Mouse (Mus musculus) heart, embryonic 15.5 days (tissue): ENCODE measurements around the gene Cers5. TPM values are rescaled to one million over a fixed set of nuclear protein-coding genes. Genes with fewer than 3 reads are reported as not detected.
"Not testable (repeated sequence)": the region's sequence is repeated elsewhere in the genome, so short reads cannot be mapped to it uniquely, and the experiment has no call there.

Source experiments
- ATAC-seq: fragments of 200-750 bp; cut with Nextera tagmentation; replicated peaks from 2 replicates; pipeline ENCODE4 v1.8.0; 2017; ENCODE audit warnings: low read depth, moderate TSS enrichment; ENCODE audit not compliant: insufficient number of reproducible peaks, insufficient read depth, low FRiP score
- H3K27ac ChIP-seq: fragments of 300-500 bp; sonication (generic); 2 replicates; pipeline ENCODE4 v1.5.1; 2015; ENCODE audit warnings: mild to moderate bottlenecking, inconsistent platforms
- H3K27me3 ChIP-seq: fragments of 300-500 bp; sonication (generic); 2 replicates; pipeline ENCODE4 v1.6.1; 2015; ENCODE audit warnings: inconsistent platforms
- H3K36me3 ChIP-seq: fragments of 300-500 bp; sonication (generic); 2 replicates; pipeline ENCODE4 v1.6.1; 2015; ENCODE audit warnings: mild to moderate bottlenecking, inconsistent platforms
- H3K4me1 ChIP-seq: fragments of 300-500 bp; sonication (generic); replicated peaks from 2 replicates; pipeline ENCODE4 v1.6.1; 2015; ENCODE audit warnings: inconsistent platforms
- H3K4me2 ChIP-seq: fragments of 300-500 bp; sonication (generic); 2 replicates; pipeline ENCODE4 v1.6.1; 2015; ENCODE audit warnings: inconsistent platforms, mild to moderate bottlenecking, moderate library complexity
- H3K4me3 ChIP-seq: fragments of 300-500 bp; sonication (generic); 2 replicates; pipeline ENCODE4 v1.5.1; 2015; ENCODE audit warnings: mild to moderate bottlenecking, inconsistent platforms
- H3K9ac ChIP-seq: fragments of 300-500 bp; sonication (generic); 2 replicates; pipeline ENCODE4 v1.6.1; 2015; ENCODE audit warnings: mild to moderate bottlenecking, inconsistent platforms
- H3K9me3 ChIP-seq: fragments of 300-500 bp; sonication (generic); replicated peaks from 2 replicates; pipeline ENCODE4 v1.6.1; 2016; ENCODE audit warnings: inconsistent platforms
- WGBS: fragments of 180-500 bp; shearing (Covaris S2); methylation state at CpG from one replicate; pipeline ENCODE4 v1.1.7; 2015; ENCODE audit warnings: mixed read lengths; 5-methylcytosine and 5-hydroxymethylcytosine counted together
- polyA plus RNA-seq: library from polyadenylated mRNA; unstranded; fragments of >200 nt; fragmentation: Nextera tagmentation; extraction: Ambion mirVana; gene quantifications from 2 replicates; pipeline ENCODE4 v1.2.1, GENCODE M21; 2015

Cers5 gene
- polyA plus RNA-seq = 47.6 and 51.1 TPM in 2 replicates

DNA sequence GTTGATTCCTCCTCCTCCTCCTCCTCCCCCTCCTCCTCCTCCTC is at the start of gene Cers5:
Gene Cers5, minus strand, starts transcription at position 5 of the 44 bp plus-strand sequence.
- not testable (repeated sequence) for H3K27me3 ChIP-seq, H3K9me3 ChIP-seq, H3K36me3 ChIP-seq, ATAC-seq
- peaks cover 12% of the 10 kb centered on the region for H3K4me1 ChIP-seq
- H3K9ac ChIP-seq = peak within 1 kb of the TSS; percentile 79
- H3K4me3 ChIP-seq = peak within 1 kb of the TSS; percentile 85
- peak within 1 kb of the TSS; percentile 86 for H3K27ac ChIP-seq
- peak within 1 kb of the TSS; percentile 91 for H3K4me2 ChIP-seq

DNA sequence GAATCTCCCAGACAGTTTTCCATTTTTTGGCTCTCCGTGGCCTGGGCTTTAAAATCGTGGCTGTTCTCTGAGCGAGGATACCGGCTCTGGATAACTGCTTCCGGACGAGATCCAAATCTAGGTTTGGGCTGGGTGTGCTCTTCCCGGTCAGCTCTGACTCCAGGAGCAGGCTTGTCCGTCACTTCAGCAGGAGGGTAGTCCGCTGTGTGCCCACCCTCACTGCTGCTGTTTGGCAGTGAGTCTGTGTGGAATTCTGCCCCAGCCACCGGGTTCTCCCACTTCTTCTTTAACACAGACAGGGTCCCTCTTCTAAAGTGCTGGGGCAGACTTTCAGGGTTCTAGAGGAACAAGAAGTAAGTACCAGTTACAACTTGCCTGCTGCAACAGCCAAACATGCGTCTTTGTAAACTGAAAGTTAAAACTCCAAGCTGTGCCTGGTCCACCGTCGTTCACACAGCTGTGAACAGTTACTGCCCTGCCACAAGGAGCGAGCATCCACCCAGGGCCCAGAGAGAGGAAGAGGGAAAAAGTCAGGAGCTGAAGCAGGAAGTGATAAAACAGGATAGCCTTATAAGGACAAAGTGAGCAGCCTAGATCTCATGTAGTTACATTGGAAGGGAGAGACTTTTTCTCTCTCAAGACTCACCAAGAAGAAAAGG is 47.1 kb upstream of the Cers5 start:
- no peaks in the 10 kb centered on the region for H3K27me3 ChIP-seq
- H3K4me1 ChIP-seq = peaks cover 6% of the 10 kb centered on the region
- H3K36me3 ChIP-seq = peaks cover 4% of the 10 kb centered on the region; the same call in 1 of the 2 replicates
- WGBS = 9% methylated on average over 14 of the region's 14 CpGs
- H3K9me3 ChIP-seq = no peaks in the 10 kb centered on the region
- peak overlapping the region; percentile 54 for H3K4me3 ChIP-seq
- peak overlapping the region; percentile 62 for H3K9ac ChIP-seq
- H3K27ac ChIP-seq = peak overlapping the region; percentile 90
- H3K4me2 ChIP-seq = peak overlapping the region; percentile 62
- ATAC-seq = peak; percentile 67; the same call in 1 of the 2 replicates

DNA sequence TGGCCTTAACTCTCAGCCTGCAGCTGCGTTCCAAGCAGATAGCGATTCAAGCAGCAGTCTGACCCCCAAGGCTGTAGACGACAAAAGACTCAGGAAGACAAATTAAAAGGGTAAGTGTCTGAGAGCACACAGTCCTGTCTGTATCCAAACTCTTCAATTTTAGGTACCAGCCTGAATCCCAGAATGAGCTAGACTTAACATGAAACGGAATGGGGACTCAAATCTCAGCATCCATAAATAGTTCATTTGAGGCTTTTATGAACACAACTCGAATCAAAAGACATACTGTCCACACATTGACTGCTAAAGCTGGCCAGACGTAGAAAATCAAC is 46.4 kb upstream of the Cers5 start:
- Histone ChIP-seq H3K9ac (peak overlapping the region; percentile 62), H3K27me3 (no peaks in the 10 kb centered on the region), H3K4me3 (peak overlapping the region; percentile 54), H3K4me2 (peak overlapping the region; percentile 62), H3K27ac (peak overlapping the region; percentile 90), H3K9me3 (no peaks in the 10 kb centered on the region), H3K4me1 (peaks cover 6% of the 10 kb centered on the region), H3K36me3 (peaks cover 4% of the 10 kb centered on the region; the same call in 1 of the 2 replicates)
- 0 out of 2 replicates have a peak, but pooled peaks have one; percentile 10 for ATAC-seq
- 15% methylated on average over 6 of the region's 6 CpGs for WGBS

DNA sequence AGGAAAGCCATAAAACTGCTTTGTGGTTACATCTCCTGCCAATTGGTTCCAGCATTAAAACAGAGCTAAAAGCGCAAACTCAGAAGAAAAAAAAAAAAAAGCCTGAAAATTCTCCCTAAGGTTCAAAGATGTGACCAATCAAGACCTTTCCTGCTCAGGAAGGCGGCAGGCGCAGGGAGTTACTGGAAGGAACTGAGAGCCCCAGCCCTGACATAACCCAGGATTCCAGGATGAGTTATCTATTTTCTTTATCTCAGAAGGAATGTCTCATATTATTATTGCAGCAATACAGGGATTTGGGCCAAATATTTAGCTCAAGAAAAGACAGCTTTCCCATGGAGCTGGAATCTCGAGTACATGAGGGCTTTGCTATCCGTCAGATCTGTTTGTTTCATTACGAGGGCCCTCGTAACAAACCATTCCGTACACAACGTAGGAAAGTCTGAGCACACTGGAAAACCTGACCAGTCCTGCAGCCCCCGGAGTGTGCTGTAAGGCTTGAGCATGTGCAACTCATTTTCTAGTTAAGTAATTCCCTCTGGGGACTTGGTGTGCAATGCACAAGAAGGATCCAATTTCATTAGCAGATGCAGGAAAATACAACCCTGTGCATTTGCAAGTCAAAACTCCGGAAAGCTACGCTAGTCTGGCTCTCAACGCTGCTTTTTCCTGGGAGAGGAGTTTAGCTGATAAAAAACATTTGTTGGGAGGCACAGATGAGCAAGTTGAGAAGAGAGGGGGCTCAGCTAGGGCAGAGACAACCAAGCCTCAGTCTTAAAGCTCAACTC is 45.8 kb upstream of the Cers5 start:
- peak; percentile 48 for ATAC-seq
- H3K4me2 ChIP-seq = peak overlapping the region; percentile 62
- H3K9me3 ChIP-seq = no peaks in the 10 kb centered on the region
- no peaks in the 10 kb centered on the region for H3K27me3 ChIP-seq
- peaks cover 6% of the 10 kb centered on the region for H3K4me1 ChIP-seq
- 9% methylated on average over 13 of the region's 13 CpGs for WGBS
- H3K27ac ChIP-seq = peak overlapping the region; percentile 90
- H3K9ac ChIP-seq = peak overlapping the region; percentile 62
- H3K36me3 ChIP-seq = peaks cover 4% of the 10 kb centered on the region; the same call in 1 of the 2 replicates
- peak overlapping the region; percentile 54 for H3K4me3 ChIP-seq

DNA sequence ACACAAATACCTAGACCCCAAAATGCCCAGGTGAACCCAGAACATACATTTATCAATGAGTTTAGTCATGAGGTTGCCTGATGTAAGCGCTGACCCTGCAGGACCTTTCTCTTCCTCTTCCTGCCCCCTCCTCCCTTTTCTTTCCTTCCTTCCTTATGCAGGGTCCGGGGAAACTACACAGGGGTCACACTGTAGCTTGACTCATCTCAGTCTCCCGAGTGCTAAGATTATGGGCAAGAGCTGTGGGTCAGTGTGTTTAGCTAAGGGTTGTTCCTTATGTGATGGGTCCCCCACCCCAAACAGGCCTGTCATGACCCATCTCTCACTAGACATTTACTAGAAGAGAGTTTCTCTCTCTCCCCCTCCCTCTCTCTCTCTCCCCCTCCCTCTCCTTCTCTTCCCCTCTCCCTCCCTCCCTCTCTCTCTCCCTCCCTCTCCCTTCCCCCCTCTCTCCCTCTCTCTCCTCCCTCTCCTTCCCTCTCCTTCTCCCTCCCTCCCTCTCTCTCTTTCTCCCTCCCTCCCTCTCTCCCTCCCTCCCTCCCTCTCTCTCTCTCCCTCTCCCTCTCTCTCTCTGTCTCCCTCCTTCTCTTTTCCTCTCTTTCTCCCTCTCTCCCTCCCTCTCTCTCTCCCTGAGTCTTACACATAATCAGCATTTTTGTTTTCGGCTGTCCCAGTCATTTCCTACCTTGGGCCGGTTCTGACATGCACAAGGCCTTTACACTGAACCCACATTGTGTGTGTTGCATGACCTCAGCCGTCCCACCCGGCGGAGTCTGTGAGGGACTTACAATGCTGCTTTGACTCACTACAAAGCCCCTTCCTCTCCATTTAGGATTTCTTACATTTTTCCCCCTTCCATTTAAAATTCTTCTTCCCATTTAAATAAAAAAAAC is 44.9 kb upstream of the Cers5 start:
- Histone ChIP-seq H3K4me1 (peaks cover 6% of the 10 kb centered on the region), H3K4me3 (peak overlapping the region; percentile 54), H3K9me3 (no peaks in the 10 kb centered on the region), H3K36me3 (peaks cover 4% of the 10 kb centered on the region; the same call in 1 of the 2 replicates), H3K27ac (peak overlapping the region; percentile 90), H3K4me2 (peak overlapping the region; percentile 62), H3K9ac (no peak overlapping the region; the same call in 1 of the 2 replicates), H3K27me3 (no peaks in the 10 kb centered on the region)
- no peak for ATAC-seq
- WGBS = 32% methylated on average over 8 of the region's 8 CpGs

DNA sequence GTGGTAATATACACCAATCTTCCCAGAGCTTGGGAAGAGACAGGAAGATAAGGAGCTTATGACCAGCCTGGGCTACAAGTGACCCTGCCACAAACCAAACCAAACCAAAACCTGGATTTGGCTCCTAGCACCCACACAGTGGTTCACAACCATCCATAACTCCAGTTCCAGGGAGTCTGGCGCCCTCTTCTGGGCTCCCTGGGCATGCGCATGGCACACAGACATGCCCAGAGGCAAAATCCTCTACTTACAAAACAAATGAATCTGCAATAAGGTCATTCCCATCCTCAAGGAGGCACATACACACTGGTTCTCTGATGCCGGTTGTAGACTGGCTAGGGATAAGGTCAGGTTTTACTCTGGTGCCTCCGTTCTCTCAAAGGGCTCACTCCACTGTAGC is 43.3 kb upstream of the Cers5 start:
- Histone ChIP-seq H3K9me3 (no peaks in the 10 kb centered on the region), H3K27ac (no peak overlapping the region), H3K9ac (no peak overlapping the region), H3K4me3 (no peak overlapping the region), H3K4me1 (peaks cover 9% of the 10 kb centered on the region), H3K36me3 (peaks cover 4% of the 10 kb centered on the region; the same call in 1 of the 2 replicates), H3K4me2 (no peak overlapping the region), H3K27me3 (no peaks in the 10 kb centered on the region)
- ATAC-seq = no peak
- WGBS = 89% methylated on average over 4 of the region's 4 CpGs

DNA sequence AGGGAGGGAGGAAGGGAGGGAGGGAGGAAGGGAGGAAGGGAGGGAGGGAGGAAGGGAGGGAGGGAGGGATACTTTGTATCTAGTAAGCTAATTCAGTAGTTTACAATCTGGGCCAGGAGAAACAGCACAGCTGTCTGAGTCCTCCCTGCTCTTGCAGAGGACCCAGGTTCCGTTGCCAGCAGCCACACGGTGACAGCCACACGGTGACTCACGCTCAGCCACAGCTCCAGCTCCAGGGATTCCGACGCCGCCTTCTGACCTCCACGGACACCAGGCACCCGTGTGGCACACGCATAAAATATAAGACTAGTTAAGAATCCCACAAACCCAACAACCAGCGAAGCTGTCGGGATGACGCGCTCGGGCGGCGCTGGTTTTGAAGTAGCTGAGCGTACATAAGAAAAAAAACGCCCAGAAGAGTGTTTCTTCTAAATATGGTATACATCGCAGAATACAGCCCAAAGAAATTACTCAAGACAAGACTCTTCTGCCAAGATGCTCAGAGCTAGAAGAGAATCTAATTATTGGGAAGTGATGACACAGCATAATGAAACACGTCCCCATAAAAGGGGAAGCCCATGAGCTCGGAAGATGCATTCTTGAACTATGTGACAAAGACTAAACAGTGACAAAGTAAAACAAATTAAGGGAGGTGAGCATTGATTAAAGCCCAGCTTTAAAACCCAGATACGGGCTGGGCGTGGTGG is 42.0 kb upstream of the Cers5 start:
- no peaks in the 10 kb centered on the region for H3K9me3 ChIP-seq
- no peak overlapping the region for H3K27ac ChIP-seq
- no peak overlapping the region for H3K4me2 ChIP-seq
- H3K27me3 ChIP-seq = no peaks in the 10 kb centered on the region
- no peak overlapping the region for H3K9ac ChIP-seq
- no peak overlapping the region for H3K4me3 ChIP-seq
- WGBS = 78% methylated on average over 24 of the region's 24 CpGs
- peaks cover 9% of the 10 kb centered on the region for H3K4me1 ChIP-seq
- no peak for ATAC-seq
- peaks cover 4% of the 10 kb centered on the region; the same call in 1 of the 2 replicates for H3K36me3 ChIP-seq

DNA sequence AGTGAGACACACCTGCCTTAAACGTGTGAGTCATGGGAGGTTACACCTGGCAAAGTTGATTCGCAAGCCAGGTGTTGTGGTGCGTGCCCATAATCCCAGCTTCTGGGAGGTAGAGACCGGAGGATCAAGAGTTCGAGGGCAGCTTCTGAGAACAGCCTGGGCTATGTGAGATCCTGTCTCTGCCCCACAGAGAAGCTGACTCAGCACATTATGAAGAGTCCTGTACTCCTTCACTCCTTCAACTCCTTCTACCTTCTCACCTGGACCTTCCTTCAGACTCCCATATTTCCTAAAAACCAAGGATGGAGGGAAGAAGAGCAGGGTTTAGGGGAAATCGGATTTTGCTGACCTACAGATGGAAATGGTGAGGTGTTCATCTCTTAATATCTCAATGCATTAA is 41.0 kb upstream of the Cers5 start:
- Histone ChIP-seq H3K4me2 (no peak overlapping the region), H3K4me1 (peaks cover 9% of the 10 kb centered on the region), H3K9me3 (no peaks in the 10 kb centered on the region), H3K4me3 (no peak overlapping the region), H3K36me3 (peaks cover 4% of the 10 kb centered on the region; the same call in 1 of the 2 replicates), H3K27me3 (no peaks in the 10 kb centered on the region), H3K9ac (no peak overlapping the region), H3K27ac (no peak overlapping the region)
- no peak for ATAC-seq
- 91% methylated on average over 6 of the region's 6 CpGs for WGBS

DNA sequence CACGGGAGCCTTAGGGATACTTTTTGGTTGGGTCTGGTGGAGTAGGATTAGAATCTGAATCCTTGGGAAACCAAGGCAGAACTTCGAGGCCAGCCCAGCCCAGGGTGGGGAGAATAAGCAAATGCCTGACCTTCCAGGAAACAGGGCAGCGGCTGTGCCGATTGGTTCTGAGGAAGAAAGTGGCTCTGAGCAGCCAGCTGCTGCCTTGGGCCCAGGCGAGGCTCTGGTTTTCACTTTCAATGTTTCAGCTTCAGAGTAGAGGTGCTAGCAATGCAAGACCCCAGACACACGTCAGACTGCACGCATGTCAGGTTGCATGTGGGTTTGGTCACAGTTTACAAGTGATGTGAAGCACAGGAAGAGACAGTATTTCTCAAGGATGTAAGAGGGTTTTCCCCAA is 39.4 kb upstream of the Cers5 start:
- WGBS = 60% methylated on average over 7 of the region's 7 CpGs
- ATAC-seq = no peak

DNA sequence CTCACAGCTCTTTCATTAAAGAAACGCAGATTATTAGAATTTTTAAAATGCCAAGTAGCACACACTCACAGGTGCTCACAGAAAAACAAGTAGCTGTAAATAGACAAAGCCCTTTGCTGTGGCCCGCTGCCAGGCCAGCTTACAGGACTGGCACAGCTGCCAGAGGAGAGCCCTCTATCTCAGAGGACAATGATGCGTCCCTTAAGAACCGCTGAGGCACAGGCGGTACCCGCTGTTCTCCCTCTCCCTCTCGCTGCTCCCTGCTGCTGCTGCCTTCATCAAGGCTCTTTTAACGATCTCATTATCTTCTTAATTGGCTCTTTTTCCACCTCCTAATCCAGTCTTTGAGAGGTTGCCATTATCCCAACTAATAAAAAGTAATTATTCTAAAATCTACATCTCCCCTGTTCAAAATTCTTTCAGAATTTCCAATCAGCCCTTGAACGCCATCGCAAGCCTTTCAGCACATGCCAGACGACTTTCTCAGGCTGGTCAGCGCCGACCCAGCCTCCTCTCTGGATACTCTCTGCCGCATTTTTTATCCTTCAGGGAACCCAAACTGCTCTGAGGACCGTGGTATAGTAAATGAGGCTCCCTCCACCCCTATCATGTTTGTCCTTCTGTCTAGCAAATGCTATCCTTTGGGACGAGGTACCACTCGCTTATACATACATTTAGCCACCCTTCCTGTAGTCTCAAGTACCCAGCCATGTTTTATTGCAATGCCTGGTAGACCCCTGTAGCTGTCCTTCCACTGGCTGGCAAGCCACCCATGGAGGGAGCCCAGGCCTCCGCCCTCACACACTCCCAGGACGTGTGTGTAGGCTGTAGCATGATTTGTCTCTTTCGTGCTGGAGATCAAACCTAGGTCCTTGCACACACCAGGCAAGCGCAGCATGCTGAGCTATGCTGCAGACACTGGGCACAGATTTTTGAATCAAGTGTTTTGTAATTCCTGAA is 35.4 kb upstream of the Cers5 start:
- Histone ChIP-seq H3K27ac (peak overlapping the region; percentile 14; the same call in 1 of the 2 replicates), H3K9me3 (no peaks in the 10 kb centered on the region), H3K9ac (no peak overlapping the region), H3K4me3 (no peak overlapping the region), H3K27me3 (no peaks in the 10 kb centered on the region), H3K36me3 (peaks cover 10% of the 10 kb centered on the region; the same call in 1 of the 2 replicates), H3K4me2 (0 out of 2 replicates have a peak overlapping the region, but pooled peaks have one; percentile 13), H3K4me1 (peaks cover 25% of the 10 kb centered on the region)
- ATAC-seq = no peak
- WGBS = 49% methylated on average over 21 of the region's 21 CpGs

More for the DNA sequence above, 39.4 kb upstream of the Cers5 start:
- no peak overlapping the region for H3K27ac ChIP-seq
- H3K4me2 ChIP-seq = no peak overlapping the region
- no peaks in the 10 kb centered on the region for H3K27me3 ChIP-seq
- H3K9ac ChIP-seq = no peak overlapping the region
- H3K4me1 ChIP-seq = peaks cover 15% of the 10 kb centered on the region
- no peaks in the 10 kb centered on the region for H3K9me3 ChIP-seq
- peaks cover 4% of the 10 kb centered on the region; the same call in 1 of the 2 replicates for H3K36me3 ChIP-seq
- H3K4me3 ChIP-seq = no peak overlapping the region
